Mouse (Mus musculus) liver, postnatal 0 days (tissue): ENCODE results near the gene Dnah9.

ENCODE experiments used
- CTCF ChIP-seq: sonication (generic); IDR thresholded peaks from 2 replicates; pipeline ENCODE4 v1.5.1; 2016; ENCODE audit warnings: antibody characterized with exemption, low read depth
- EP300 ChIP-seq: IDR thresholded peaks from 2 replicates; pipeline ENCODE4 v1.6.1; 2016; ENCODE audit warnings: antibody characterized with exemption, low read depth, mild to moderate bottlenecking

- no peak for TF ChIP-seq CTCF
- TF ChIP-seq EP300: no peak
These were observed 117.1 kb downstream of the Dnah9 start for GRCm38 (mm10) chr11:66051294-66051693.
